Mouse (Mus musculus): Measurements from ENCODE around the gene Srm. TPM values are rescaled to one million over a fixed set of nuclear protein-coding genes. Genes with fewer than 3 reads are reported as not detected.

The Srm gene
- 151 and 213 TPM in 2 replicates for total RNA-seq (2012; rRNA removed)
- 127 and 136 TPM in 2 replicates for total RNA-seq (2014; rRNA removed)
- 521 and 640 TPM in 2 replicates for polyA plus RNA-seq (2012; ENCODE audit: insufficient read length, low read depth)

GRCm38 (mm10) chr4:148591171-148591630 lies at the start of gene Srm:
Gene Srm (plus strand): TSS chr4:148591503.
- peak within 1 kb of the TSS; percentile 91 for H3K9ac ChIP-seq (ENCODE audit: insufficient read depth, low read depth)
- TF ChIP-seq POLR2A (IDR thresholded peaks at IDR 0.05; ENCODE audit: low read depth, low read length) (peak; percentile 75), HCFC1 (IDR thresholded peaks at IDR 0.05; ENCODE audit: low read depth, low read length) (peak; percentile 78), MYC (IDR thresholded peaks at IDR 0.05; ENCODE audit: low read depth, low read length) (peak; percentile 94; the same call in 1 of the 2 replicates), PAX5 (IDR thresholded peaks at IDR 0.05; ENCODE audit: low read length) (no peak), POLR2AphosphoS2 (IDR thresholded peaks at IDR 0.05; ENCODE audit: low read depth, low read length) (peak; percentile 43), UBTF (IDR thresholded peaks at IDR 0.05; ENCODE audit: low read depth, low read length) (no peak), CHD1 (IDR thresholded peaks at IDR 0.05; ENCODE audit: low read depth, low read length) (no peak), MAFK (IDR thresholded peaks at IDR 0.05; ENCODE audit: insufficient replicate concordance, low read length) (no peak), JUN (IDR thresholded peaks at IDR 0.05; ENCODE audit: insufficient read depth, low read depth, low read length) (no peak), NRF1 (IDR thresholded peaks at IDR 0.05; ENCODE audit: low read depth, low read length) (peak; percentile 86), USF2 (conservative IDR thresholded peaks at IDR 0.05; ENCODE audit: low read depth, low read length) (no peak; the same call in 1 of the 2 replicates), MEF2A (IDR thresholded peaks at IDR 0.05; ENCODE audit: borderline replicate concordance, low read depth, low read length) (peak; percentile 76), ETS1 (conservative IDR thresholded peaks at IDR 0.05; ENCODE audit: low read depth, low read length) (peak; percentile 46; the same call in 1 of the 2 replicates), ZMIZ1 (IDR thresholded peaks at IDR 0.05; ENCODE audit: low read depth, low read length) (peak; percentile 69; the same call in 1 of the 2 replicates), MAZ (IDR thresholded peaks at IDR 0.05; ENCODE audit: low read depth, low read length) (peak; percentile 70), TBP (conservative IDR thresholded peaks at IDR 0.05; ENCODE audit: low read depth, low read length) (no peak), RCOR1 (conservative IDR thresholded peaks at IDR 0.05; ENCODE audit: low read depth, low read length) (0 out of 2 replicates have a peak, but pooled peaks have one; percentile 69), E2F4 (IDR thresholded peaks at IDR 0.05; ENCODE audit: insufficient replicate concordance, low read depth, low read length) (no peak), GABPA (IDR thresholded peaks at IDR 0.05; ENCODE audit: insufficient replicate concordance, low read depth, low read length) (no peak), MXI1 (IDR thresholded peaks at IDR 0.05; ENCODE audit: low read depth, low read length) (peak; percentile 97), MAX (IDR thresholded peaks at IDR 0.05; ENCODE audit: low read length) (peak; percentile 93), NELFE (IDR thresholded peaks at IDR 0.05; ENCODE audit: low read depth, low read length) (peak; percentile 87), SMC3 (IDR thresholded peaks at IDR 0.05; ENCODE audit: low read depth, low read length) (no peak), USF1 (IDR thresholded peaks at IDR 0.05; ENCODE audit: low read depth, low read length) (peak; percentile 90), IRF4 (IDR thresholded peaks at IDR 0.05; ENCODE audit: low read depth, low read length) (no peak), ELF1 (IDR thresholded peaks at IDR 0.05; ENCODE audit: low read depth, low read length) (peak; percentile 73), RAD21 (IDR thresholded peaks at IDR 0.05; ENCODE audit: low read depth, low read length) (no peak), EP300 (IDR thresholded peaks at IDR 0.05; ENCODE audit: low read length) (no peak), CTCF (conservative IDR thresholded peaks at IDR 0.05 in 1 of 2, IDR thresholded peaks at IDR 0.05 in 1 of 2; ENCODE audit: low read depth in 2 of 2, low read length in 2 of 2) (no peak), SIN3A (IDR thresholded peaks at IDR 0.05; ENCODE audit: low read length) (peak; percentile 77; the same call in 1 of the 2 replicates), ZKSCAN1 (IDR thresholded peaks at IDR 0.05; ENCODE audit: borderline replicate concordance, low read depth, low read length) (no peak), CHD2 (IDR thresholded peaks at IDR 0.05; ENCODE audit: low read length) (peak; percentile 96), ZNF384 (IDR thresholded peaks at IDR 0.05; ENCODE audit: low read depth, low read length) (no peak), KAT2A (IDR thresholded peaks at IDR 0.05; ENCODE audit: insufficient replicate concordance, low read length) (peak; percentile 80; the same call in 1 of the 2 replicates), TCF12 (IDR thresholded peaks at IDR 0.05; ENCODE audit: low read depth, low read length) (peak; percentile 65; the same call in 1 of the 2 replicates), ZC3H11A (IDR thresholded peaks at IDR 0.05; ENCODE audit: low read depth, low read length) (no peak), BHLHE40 (IDR thresholded peaks at IDR 0.05; ENCODE audit: low read depth, low read length) (peak; percentile 67; the same call in 1 of the 2 replicates), JUND (conservative IDR thresholded peaks at IDR 0.05; ENCODE audit: low read depth, low read length) (no peak)
- peak within 1 kb of the TSS; percentile 95 for H3K4me2 ChIP-seq (ENCODE audit: insufficient read depth, low read depth, poor library complexity, severe bottlenecking)
- in situ Hi-C loops (cut with MboI; ENCODE audit: low pct_ligation_motif_present, low pct_unique_long_range_greater_than_20kb, low sequenced_read_pairs) (no loop called here), dilution Hi-C loops (cut with MboI; ENCODE audit: extremely low pct_ligation_motif_present, extremely low pct_unique_long_range_greater_than_20kb, low sequenced_read_pairs) (no loop called here)
- H3K27me3 ChIP-seq (replicated peaks): no peaks in the 10 kb centered on the region
- H3K36me3 ChIP-seq (replicated peaks in 1 of 2; ENCODE audit: control insufficient read depth in 1 of 2, insufficient read depth in 1 of 2, low read length in 1 of 2): peaks cover 29 to 39% of the 10 kb centered on the region in 2 experiments
- peaks cover 27% of the 10 kb centered on the region for H3K79me2 ChIP-seq (replicated peaks; ENCODE audit: control insufficient read depth, extremely low read depth, insufficient read depth, poor library complexity, severe bottlenecking)
- H3K4me3 ChIP-seq (replicated peaks in 1 of 3; ENCODE audit: low read depth in 2 of 3, low read length in 2 of 3, poor library complexity in 1 of 3): peak within 1 kb of the TSS; percentile 88 to 96 (median 92)
- peaks cover 17% of the 10 kb centered on the region for H3K9me3 ChIP-seq (replicated peaks; ENCODE audit: low read length)
- peaks cover 15 to 29% of the 10 kb centered on the region in 2 experiments for H3K4me1 ChIP-seq (ENCODE audit: control insufficient read depth in 1 of 2, insufficient read depth in 2 of 2)
- DNase-seq (ENCODE audit: extremely low read depth): peak; percentile 96
- H3K27ac ChIP-seq (ENCODE audit: insufficient read depth, low read depth): peak within 1 kb of the TSS; percentile 70

All from CH12.LX (cell line).